Mouse (Mus musculus): ENCODE data around the gene Sycp1. TPM values are rescaled to one million over a fixed set of nuclear protein-coding genes. Genes with fewer than 3 reads are reported as not detected.

Gene Sycp1
- polyA plus RNA-seq (2014; fragmentation: Nextera tagmentation; extraction: Ambion mirVana) = not detected in 2 replicates

GRCm38 (mm10) chr3:102935451-102936354 lies at the start of gene Sycp1:
Gene Sycp1, minus strand, starts transcription at chr3:102936100.
- ATAC-seq = no peak
- H3K4me1 ChIP-seq (ENCODE audit: control insufficient read depth, insufficient read depth, low read length) = no peaks in the 10 kb centered on the region
- no peak within 1 kb of the TSS for H3K9ac ChIP-seq (ENCODE audit: low read length)
- no peak within 1 kb of the TSS for H3K27ac ChIP-seq (ENCODE audit: low read depth, low read length)
- no peak within 1 kb of the TSS for H3K4me2 ChIP-seq (ENCODE audit: low read length)
- 94% methylated on average over 78 of the region's 78 CpGs for WGBS
- no peaks in the 10 kb centered on the region for H3K27me3 ChIP-seq (replicated peaks; ENCODE audit: control insufficient read depth, insufficient read depth, low read length)
- H3K4me3 ChIP-seq (ENCODE audit: low read depth, low read length) = no peak within 1 kb of the TSS
- no peak for DNase-seq (ENCODE audit: low spot score)
- no peaks in the 10 kb centered on the region for H3K9me3 ChIP-seq (replicated peaks; ENCODE audit: control insufficient read depth, low read length)
- no peaks in the 10 kb centered on the region for H3K36me3 ChIP-seq (ENCODE audit: control insufficient read depth, insufficient read depth, low read length)

DNA sequence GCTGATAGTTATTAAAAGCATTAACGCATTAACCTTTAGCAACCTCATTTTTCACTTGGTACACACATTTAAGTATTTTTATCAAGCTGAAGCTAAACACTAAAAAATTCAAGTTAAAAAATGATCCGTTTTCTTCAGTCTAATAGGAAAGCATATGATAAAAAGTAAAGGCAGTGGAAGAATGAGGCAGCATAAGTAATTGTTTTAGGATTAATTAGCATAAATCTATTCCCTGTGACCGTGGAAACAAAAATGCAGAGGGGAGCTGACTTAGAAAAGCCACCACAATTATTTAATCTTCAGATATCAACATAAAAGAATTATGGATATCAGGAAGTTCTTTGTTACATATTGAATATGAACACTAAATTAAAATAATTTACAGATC lies 44.4 kb upstream of the Sycp1 start:
- Histone ChIP-seq H3K4me2 (ENCODE audit: low read length) (peak overlapping the region; percentile 47), H3K9me3 (replicated peaks; ENCODE audit: control insufficient read depth, low read length) (no peaks in the 10 kb centered on the region), H3K9ac (ENCODE audit: low read length) (peak overlapping the region; percentile 61), H3K36me3 (ENCODE audit: control insufficient read depth, insufficient read depth, low read length) (no peaks in the 10 kb centered on the region), H3K4me1 (ENCODE audit: control insufficient read depth, insufficient read depth, low read length) (0 out of 2 replicates have a peak, but pooled peaks cover 5% of the 10 kb centered on the region), H3K27ac (ENCODE audit: low read depth, low read length) (peak overlapping the region; percentile 86; the same call in 1 of the 2 replicates), H3K27me3 (replicated peaks; ENCODE audit: control insufficient read depth, insufficient read depth, low read length) (no peaks in the 10 kb centered on the region), H3K4me3 (ENCODE audit: low read depth, low read length) (0 out of 2 replicates have a peak overlapping the region, but pooled peaks have one; percentile 6)
- DNase-seq (ENCODE audit: low spot score) = no peak
- WGBS = 22% methylated on average over 3 of the region's 3 CpGs
- ATAC-seq = peak; percentile 38; the same call in 1 of the 2 replicates

DNA sequence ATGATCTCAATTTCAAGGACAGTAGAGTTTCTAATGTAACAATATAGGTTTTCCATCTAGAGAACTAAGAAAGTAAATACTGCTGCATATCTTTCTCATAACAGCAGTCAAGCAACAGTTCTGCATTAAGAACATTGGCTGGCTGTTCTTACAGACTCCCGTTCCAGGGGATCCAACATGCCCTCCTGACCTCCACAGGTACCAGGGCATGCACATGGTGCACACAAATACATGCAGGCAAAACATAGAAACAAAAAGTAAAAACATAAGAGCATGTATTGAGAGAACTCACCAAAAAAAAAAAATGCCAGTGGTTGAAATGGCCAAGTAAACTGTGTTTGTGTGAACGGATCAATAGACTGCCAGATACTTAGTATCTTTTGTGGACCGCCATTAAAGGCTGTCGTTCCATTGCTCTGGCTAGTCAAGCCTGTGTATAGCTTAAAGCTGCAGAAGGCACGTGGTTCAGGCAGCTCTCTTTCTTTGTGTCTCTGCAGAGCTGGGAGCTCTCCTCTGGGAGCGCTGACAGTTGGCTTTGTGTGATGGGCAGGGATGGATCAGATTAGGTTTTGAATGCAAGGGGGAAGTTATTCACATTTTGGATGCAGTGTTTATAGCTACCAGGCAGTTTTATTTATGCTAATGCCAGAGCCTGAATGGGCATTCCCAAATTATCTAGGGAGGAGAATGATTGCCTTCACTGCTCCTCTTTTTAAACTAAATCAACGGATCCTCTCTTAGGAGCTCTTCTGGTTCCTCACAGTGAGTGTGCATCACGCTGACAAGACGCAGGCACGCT lies 43.8 kb upstream of the Sycp1 start:
- ATAC-seq = peak; percentile 99
- peak overlapping the region; percentile 47 for H3K4me2 ChIP-seq (ENCODE audit: low read length)
- H3K9me3 ChIP-seq (replicated peaks; ENCODE audit: control insufficient read depth, low read length) = no peaks in the 10 kb centered on the region
- H3K4me3 ChIP-seq (ENCODE audit: low read depth, low read length) = peak overlapping the region; percentile 6; the same call in 1 of the 2 replicates
- H3K27me3 ChIP-seq (replicated peaks; ENCODE audit: control insufficient read depth, insufficient read depth, low read length) = no peaks in the 10 kb centered on the region
- H3K4me1 ChIP-seq (ENCODE audit: control insufficient read depth, insufficient read depth, low read length) = 0 out of 2 replicates have a peak, but pooled peaks cover 5% of the 10 kb centered on the region
- peak overlapping the region; percentile 61 for H3K9ac ChIP-seq (ENCODE audit: low read length)
- WGBS = 5% methylated on average over 10 of the region's 10 CpGs
- no peaks in the 10 kb centered on the region for H3K36me3 ChIP-seq (ENCODE audit: control insufficient read depth, insufficient read depth, low read length)
- DNase-seq (ENCODE audit: low spot score) = peak; percentile 91
- H3K27ac ChIP-seq (ENCODE audit: low read depth, low read length) = peak overlapping the region; percentile 86

- no peaks in the 10 kb centered on the region for H3K27me3 ChIP-seq (replicated peaks; ENCODE audit: control insufficient read depth, insufficient read depth, low read length)
Observed at GRCm38 (mm10) chr3:102976906-102977305, 41.0 kb upstream of the Sycp1 start.

GRCm38 (mm10) chr3:102970508-102970907 lies 34.6 kb upstream of the Sycp1 start:
- DNase-seq (ENCODE audit: low spot score) = no peak
- H3K36me3 ChIP-seq (ENCODE audit: control insufficient read depth, insufficient read depth, low read length) = no peaks in the 10 kb centered on the region
- ATAC-seq = no peak
- no peaks in the 10 kb centered on the region for H3K9me3 ChIP-seq (replicated peaks; ENCODE audit: control insufficient read depth, low read length)
- H3K4me2 ChIP-seq (ENCODE audit: low read length) = no peak overlapping the region
- H3K27me3 ChIP-seq (replicated peaks; ENCODE audit: control insufficient read depth, insufficient read depth, low read length) = no peaks in the 10 kb centered on the region
- H3K4me3 ChIP-seq (ENCODE audit: low read depth, low read length) = no peak overlapping the region
- 0 out of 2 replicates have a peak, but pooled peaks cover 3% of the 10 kb centered on the region for H3K4me1 ChIP-seq (ENCODE audit: control insufficient read depth, insufficient read depth, low read length)
- H3K9ac ChIP-seq (ENCODE audit: low read length) = no peak overlapping the region
- 89% methylated on average over 3 of the region's 3 CpGs for WGBS
- H3K27ac ChIP-seq (ENCODE audit: low read depth, low read length) = no peak overlapping the region

More at GRCm38 (mm10) chr3:102976906-102977305, 41.0 kb upstream of the Sycp1 start:
- H3K4me2 ChIP-seq (ENCODE audit: low read length) = no peak overlapping the region
- no peak for DNase-seq (ENCODE audit: low spot score)
- 83% methylated on average over 4 of the region's 4 CpGs for WGBS
- H3K4me1 ChIP-seq (ENCODE audit: control insufficient read depth, insufficient read depth, low read length) = 0 out of 2 replicates have a peak, but pooled peaks cover 5% of the 10 kb centered on the region
- H3K36me3 ChIP-seq (ENCODE audit: control insufficient read depth, insufficient read depth, low read length) = no peaks in the 10 kb centered on the region
- H3K9ac ChIP-seq (ENCODE audit: low read length) = no peak overlapping the region
- H3K9me3 ChIP-seq (replicated peaks; ENCODE audit: control insufficient read depth, low read length) = no peaks in the 10 kb centered on the region
- H3K4me3 ChIP-seq (ENCODE audit: low read depth, low read length) = no peak overlapping the region
- no peak for ATAC-seq
- H3K27ac ChIP-seq (ENCODE audit: low read depth, low read length) = no peak overlapping the region

GRCm38 (mm10) chr3:102970067-102970466 lies 34.2 kb upstream of the Sycp1 start:
- Histone ChIP-seq H3K4me2 (ENCODE audit: low read length) (no peak overlapping the region), H3K36me3 (ENCODE audit: control insufficient read depth, insufficient read depth, low read length) (no peaks in the 10 kb centered on the region), H3K9ac (ENCODE audit: low read length) (no peak overlapping the region), H3K9me3 (replicated peaks; ENCODE audit: control insufficient read depth, low read length) (no peaks in the 10 kb centered on the region), H3K27ac (ENCODE audit: low read depth, low read length) (no peak overlapping the region), H3K27me3 (replicated peaks; ENCODE audit: control insufficient read depth, insufficient read depth, low read length) (no peaks in the 10 kb centered on the region), H3K4me3 (ENCODE audit: low read depth, low read length) (no peak overlapping the region), H3K4me1 (ENCODE audit: control insufficient read depth, insufficient read depth, low read length) (0 out of 2 replicates have a peak, but pooled peaks cover 3% of the 10 kb centered on the region)
- 36% methylated on average over 9 of the region's 9 CpGs for WGBS
- DNase-seq (ENCODE audit: low spot score) (peak; percentile 15), ATAC-seq (0 out of 2 replicates have a peak, but pooled peaks have one; percentile 32)

- no peaks in the 10 kb centered on the region for H3K27me3 ChIP-seq (replicated peaks; ENCODE audit: control insufficient read depth, insufficient read depth, low read length)
- H3K4me3 ChIP-seq (ENCODE audit: low read depth, low read length) = no peak within 1 kb of the TSS
- WGBS = 64% methylated on average over 3 of the region's 3 CpGs
- H3K4me1 ChIP-seq (ENCODE audit: control insufficient read depth, insufficient read depth, low read length) = no peaks in the 10 kb centered on the region
- H3K27ac ChIP-seq (ENCODE audit: low read depth, low read length) = no peak within 1 kb of the TSS
- no peaks in the 10 kb centered on the region for H3K36me3 ChIP-seq (ENCODE audit: control insufficient read depth, insufficient read depth, low read length)
- no peaks in the 10 kb centered on the region for H3K9me3 ChIP-seq (replicated peaks; ENCODE audit: control insufficient read depth, low read length)
- no peak within 1 kb of the TSS for H3K4me2 ChIP-seq (ENCODE audit: low read length)
- H3K9ac ChIP-seq (ENCODE audit: low read length) = no peak within 1 kb of the TSS
- no peak for DNase-seq (ENCODE audit: low spot score)
- no peak for ATAC-seq
Observed at GRCm38 (mm10) chr3:102964033-102964432, 28.1 kb upstream of the Sycp1 start, which contains the start of gene Nr1h5. Gene Nr1h5, minus strand, starts transcription at chr3:102964133.

- no peak overlapping the region for H3K4me2 ChIP-seq (ENCODE audit: low read length)
Observed at GRCm38 (mm10) chr3:102955596-102955995, 19.7 kb upstream of the Sycp1 start.

More at GRCm38 (mm10) chr3:102955596-102955995, 19.7 kb upstream of the Sycp1 start:
- WGBS = 55% methylated on average over 3 of the region's 3 CpGs
- ATAC-seq (no peak), DNase-seq (ENCODE audit: low spot score) (no peak)
- Histone ChIP-seq H3K4me3 (ENCODE audit: low read depth, low read length) (no peak overlapping the region), H3K27ac (ENCODE audit: low read depth, low read length) (no peak overlapping the region), H3K9ac (ENCODE audit: low read length) (no peak overlapping the region), H3K9me3 (replicated peaks; ENCODE audit: control insufficient read depth, low read length) (no peaks in the 10 kb centered on the region), H3K27me3 (replicated peaks; ENCODE audit: control insufficient read depth, insufficient read depth, low read length) (no peaks in the 10 kb centered on the region), H3K36me3 (ENCODE audit: control insufficient read depth, insufficient read depth, low read length) (no peaks in the 10 kb centered on the region), H3K4me1 (ENCODE audit: control insufficient read depth, insufficient read depth, low read length) (no peaks in the 10 kb centered on the region)

Measured in forebrain, embryonic 14.5 days (tissue).